Mouse (Mus musculus): Measurements from ENCODE around the gene Olfr972. TPM values are rescaled to one million over a fixed set of nuclear protein-coding genes. Genes with fewer than 3 reads are reported as not detected.
"Not testable (repeated sequence)": the region's sequence is repeated elsewhere in the genome, so short reads cannot be mapped to it uniquely, and the experiment has no call there.

The Olfr972 gene
- polyA plus RNA-seq (2014; fragmentation: Nextera tagmentation; extraction: Ambion mirVana) = not detected in 2 replicates

- ATAC-seq (ENCODE audit: insufficient read depth) = no peak
- H3K4me2 ChIP-seq = no peak within 1 kb of the TSS
- H3K36me3 ChIP-seq (ENCODE audit: insufficient read depth) = no peaks in the 10 kb centered on the region
- H3K9ac ChIP-seq = no peak within 1 kb of the TSS
- no peaks in the 10 kb centered on the region for H3K27me3 ChIP-seq (ENCODE audit: insufficient read depth, low read length)
- no peaks in the 10 kb centered on the region for H3K4me1 ChIP-seq (ENCODE audit: insufficient read depth)
- no peaks in the 10 kb centered on the region for H3K9me3 ChIP-seq (ENCODE audit: low read depth, low read length)
- DNase-seq = no peak
- TF ChIP-seq CTCF (IDR thresholded peaks at IDR 0.05; ENCODE audit: low read depth) = no peak
- H3K27ac ChIP-seq (ENCODE audit: low read depth) = no peak within 1 kb of the TSS
- no peak within 1 kb of the TSS for H3K4me3 ChIP-seq (ENCODE audit: low read depth, low read length)
- 59% methylated on average over 2 of the region's 2 CpGs for WGBS
These were observed at the start of gene Olfr972 for GRCm38 (mm10) chr9:39866122-39866521. TSS of gene Olfr972 (plus strand) at chr9:39866422.

- H3K36me3 ChIP-seq (ENCODE audit: insufficient read depth); H3K9me3 ChIP-seq (ENCODE audit: low read depth, low read length); H3K27ac ChIP-seq (ENCODE audit: low read depth); H3K4me2 ChIP-seq; H3K4me3 ChIP-seq (ENCODE audit: low read depth, low read length); ATAC-seq (ENCODE audit: insufficient read depth); DNase-seq; H3K4me1 ChIP-seq (ENCODE audit: insufficient read depth); H3K27me3 ChIP-seq (ENCODE audit: insufficient read depth, low read length); H3K9ac ChIP-seq: not testable (repeated sequence)
- 73% methylated on average over 1 of the region's 2 CpGs for WGBS
These were observed 29.6 kb upstream of the Olfr972 start, which contains the start of gene Olfr971 for GRCm38 (mm10) chr9:39836576-39836975. TSS of gene Olfr971 (plus strand) at chr9:39836876.

- H3K9ac ChIP-seq; H3K4me2 ChIP-seq; ATAC-seq (ENCODE audit: insufficient read depth); H3K4me3 ChIP-seq (ENCODE audit: low read depth, low read length); H3K27ac ChIP-seq (ENCODE audit: low read depth); H3K27me3 ChIP-seq (ENCODE audit: insufficient read depth, low read length); DNase-seq; H3K9me3 ChIP-seq (ENCODE audit: low read depth, low read length); H3K4me1 ChIP-seq (ENCODE audit: insufficient read depth); H3K36me3 ChIP-seq (ENCODE audit: insufficient read depth): not testable (repeated sequence)
- WGBS = 93% methylated on average over 1 of the region's 1 CpGs
These were observed 5.8 kb downstream of the Olfr972 start for GRCm38 (mm10) chr9:39871986-39872385.

- not testable (repeated sequence) for H3K4me3 ChIP-seq (ENCODE audit: low read depth, low read length); DNase-seq; H3K9me3 ChIP-seq (ENCODE audit: low read depth, low read length); H3K9ac ChIP-seq; H3K4me2 ChIP-seq; H3K4me1 ChIP-seq (ENCODE audit: insufficient read depth); ATAC-seq (ENCODE audit: insufficient read depth); H3K36me3 ChIP-seq (ENCODE audit: insufficient read depth); H3K27ac ChIP-seq (ENCODE audit: low read depth); H3K27me3 ChIP-seq (ENCODE audit: insufficient read depth, low read length)
- WGBS = no CpG with 5 or more reads among the region's 4 CpGs
These were observed 11.5 kb downstream of the Olfr972 start for GRCm38 (mm10) chr9:39877541-39878396.

GRCm38 (mm10) chr9:39905106-39905505, 38.9 kb downstream of the Olfr972 start:
- no peak for DNase-seq
- Histone ChIP-seq H3K9ac (no peak overlapping the region), H3K36me3 (ENCODE audit: insufficient read depth) (no peaks in the 10 kb centered on the region), H3K27me3 (ENCODE audit: insufficient read depth, low read length) (no peaks in the 10 kb centered on the region), H3K4me2 (no peak overlapping the region), H3K4me1 (ENCODE audit: insufficient read depth) (no peaks in the 10 kb centered on the region), H3K27ac (ENCODE audit: low read depth) (no peak overlapping the region), H3K4me3 (ENCODE audit: low read depth, low read length) (no peak overlapping the region), H3K9me3 (ENCODE audit: low read depth, low read length) (no peaks in the 10 kb centered on the region)
- no peak for TF ChIP-seq CTCF (IDR thresholded peaks at IDR 0.05; ENCODE audit: low read depth)
- WGBS = 71% methylated on average over 6 of the region's 6 CpGs
- ATAC-seq (ENCODE audit: insufficient read depth) = no peak

GRCm38 (mm10) chr9:39907036-39907435, 40.8 kb downstream of the Olfr972 start, which contains the start of gene Olfr229:
TSS of gene Olfr229 (plus strand) at chr9:39907336.
- no peaks in the 10 kb centered on the region for H3K36me3 ChIP-seq (ENCODE audit: insufficient read depth)
- no peak for ATAC-seq (ENCODE audit: insufficient read depth)
- H3K4me3 ChIP-seq (ENCODE audit: low read depth, low read length) = no peak within 1 kb of the TSS
- TF ChIP-seq CTCF (IDR thresholded peaks at IDR 0.05; ENCODE audit: low read depth) = no peak
- DNase-seq = no peak
- no peaks in the 10 kb centered on the region for H3K27me3 ChIP-seq (ENCODE audit: insufficient read depth, low read length)
- no peaks in the 10 kb centered on the region for H3K9me3 ChIP-seq (ENCODE audit: low read depth, low read length)
- H3K27ac ChIP-seq (ENCODE audit: low read depth) = no peak within 1 kb of the TSS
- 61% methylated on average over 2 of the region's 2 CpGs for WGBS
- no peak within 1 kb of the TSS for H3K4me2 ChIP-seq
- no peaks in the 10 kb centered on the region for H3K4me1 ChIP-seq (ENCODE audit: insufficient read depth)
- H3K9ac ChIP-seq = no peak within 1 kb of the TSS

GRCm38 (mm10) chr9:39909939-39910338, 43.7 kb downstream of the Olfr972 start:
- WGBS = 77% methylated on average over 3 of the region's 3 CpGs
- Histone ChIP-seq H3K9me3 (ENCODE audit: low read depth, low read length) (no peaks in the 10 kb centered on the region), H3K27me3 (ENCODE audit: insufficient read depth, low read length) (no peaks in the 10 kb centered on the region), H3K4me2 (no peak overlapping the region), H3K27ac (ENCODE audit: low read depth) (no peak overlapping the region), H3K36me3 (ENCODE audit: insufficient read depth) (no peaks in the 10 kb centered on the region), H3K4me3 (ENCODE audit: low read depth, low read length) (no peak overlapping the region), H3K9ac (no peak overlapping the region), H3K4me1 (ENCODE audit: insufficient read depth) (no peaks in the 10 kb centered on the region)
- no peak for TF ChIP-seq CTCF (IDR thresholded peaks at IDR 0.05; ENCODE audit: low read depth)
- DNase-seq = no peak
- ATAC-seq (ENCODE audit: insufficient read depth) = no peak

Other genes with a start within 250 kb of the Olfr972 start
- not detected in 2 replicates for gene Olfr960, start 245.0 kb upstream of the Olfr972 start, polyA plus RNA-seq (2014; fragmentation: Nextera tagmentation; extraction: Ambion mirVana)
- gene Olfr961, start 221.3 kb upstream of the Olfr972 start, polyA plus RNA-seq (2014; fragmentation: Nextera tagmentation; extraction: Ambion mirVana) = not detected in 2 replicates
- gene Olfr963, start 199.2 kb upstream of the Olfr972 start, polyA plus RNA-seq (2014; fragmentation: Nextera tagmentation; extraction: Ambion mirVana) = not detected in 2 replicates
- gene Olfr149, start 159.3 kb upstream of the Olfr972 start, polyA plus RNA-seq (2014; fragmentation: Nextera tagmentation; extraction: Ambion mirVana) = not detected in 2 replicates
- not detected in 2 replicates for gene Olfr965, start 155.1 kb upstream of the Olfr972 start, polyA plus RNA-seq (2014; fragmentation: Nextera tagmentation; extraction: Ambion mirVana)
- gene Olfr150, start 135.4 kb upstream of the Olfr972 start, polyA plus RNA-seq (2014; fragmentation: Nextera tagmentation; extraction: Ambion mirVana) = not detected in 2 replicates
- gene Olfr967, start 120.2 kb upstream of the Olfr972 start, polyA plus RNA-seq (2014; fragmentation: Nextera tagmentation; extraction: Ambion mirVana) = not detected in 2 replicates
- gene Olfr968, start 83.2 kb upstream of the Olfr972 start, polyA plus RNA-seq (2014; fragmentation: Nextera tagmentation; extraction: Ambion mirVana) = not detected in 2 replicates
- gene Olfr969, start 75.5 kb upstream of the Olfr972 start, polyA plus RNA-seq (2014; fragmentation: Nextera tagmentation; extraction: Ambion mirVana) = not detected in 2 replicates
- gene Olfr970, start 57.6 kb upstream of the Olfr972 start, polyA plus RNA-seq (2014; fragmentation: Nextera tagmentation; extraction: Ambion mirVana) = not detected in 2 replicates
- not detected in 2 replicates for gene Olfr971, start 29.5 kb upstream of the Olfr972 start, polyA plus RNA-seq (2014; fragmentation: Nextera tagmentation; extraction: Ambion mirVana)
- not detected in 2 replicates for gene Olfr229, start 40.9 kb downstream of the Olfr972 start, polyA plus RNA-seq (2014; fragmentation: Nextera tagmentation; extraction: Ambion mirVana)
- not detected in 2 replicates for gene Olfr974, start 71.1 kb downstream of the Olfr972 start, polyA plus RNA-seq (2014; fragmentation: Nextera tagmentation; extraction: Ambion mirVana)
- not detected in 2 replicates for gene Olfr975, start 85.6 kb downstream of the Olfr972 start, polyA plus RNA-seq (2014; fragmentation: Nextera tagmentation; extraction: Ambion mirVana)
- gene Olfr976, start 94.7 kb downstream of the Olfr972 start, polyA plus RNA-seq (2014; fragmentation: Nextera tagmentation; extraction: Ambion mirVana) = not detected in 2 replicates
- gene Olfr978, start 125.7 kb downstream of the Olfr972 start, polyA plus RNA-seq (2014; fragmentation: Nextera tagmentation; extraction: Ambion mirVana) = not detected in 2 replicates
- gene Olfr979, start 137.0 kb downstream of the Olfr972 start, polyA plus RNA-seq (2014; fragmentation: Nextera tagmentation; extraction: Ambion mirVana) = not detected in 2 replicates
- gene Olfr980, start 143.2 kb downstream of the Olfr972 start, polyA plus RNA-seq (2014; fragmentation: Nextera tagmentation; extraction: Ambion mirVana) = not detected in 2 replicates
- gene Olfr981, start 155.0 kb downstream of the Olfr972 start, polyA plus RNA-seq (2014; fragmentation: Nextera tagmentation; extraction: Ambion mirVana) = not detected in 2 replicates
- gene Olfr982, start 207.4 kb downstream of the Olfr972 start, polyA plus RNA-seq (2014; fragmentation: Nextera tagmentation; extraction: Ambion mirVana) = not detected in 2 replicates
- not detected in 2 replicates for gene Olfr983, start 227.2 kb downstream of the Olfr972 start, polyA plus RNA-seq (2014; fragmentation: Nextera tagmentation; extraction: Ambion mirVana)
- not detected in 2 replicates for gene Olfr984, start 247.8 kb downstream of the Olfr972 start, polyA plus RNA-seq (2014; fragmentation: Nextera tagmentation; extraction: Ambion mirVana)